Mouse (Mus musculus) common myeloid progenitor, adult 5-6 weeks (primary cell): Measurements from ENCODE around the gene Zfand3. TPM values are rescaled to one million over a fixed set of nuclear protein-coding genes. Genes with fewer than 3 reads are reported as not detected.

Source experiments
- ATAC-seq: replicated peaks from 2 replicates; pipeline ENCODE4 v1.8.0; 2016; ENCODE audit warnings: low read depth, mild to moderate bottlenecking, moderate TSS enrichment, inconsistent platforms; ENCODE audit not compliant: poor library complexity, severe bottlenecking
- total RNA-seq: library from RNA; stranded (forward); fragments of 200-1000, 187-1606 nt; gene quantifications from 2 replicates; pipeline ENCODE4 v1.2.3, GENCODE M21; 2017

The Zfand3 gene
- total RNA-seq, 1 experiment from 2014 or later, result 10.0 TPM

DNA sequence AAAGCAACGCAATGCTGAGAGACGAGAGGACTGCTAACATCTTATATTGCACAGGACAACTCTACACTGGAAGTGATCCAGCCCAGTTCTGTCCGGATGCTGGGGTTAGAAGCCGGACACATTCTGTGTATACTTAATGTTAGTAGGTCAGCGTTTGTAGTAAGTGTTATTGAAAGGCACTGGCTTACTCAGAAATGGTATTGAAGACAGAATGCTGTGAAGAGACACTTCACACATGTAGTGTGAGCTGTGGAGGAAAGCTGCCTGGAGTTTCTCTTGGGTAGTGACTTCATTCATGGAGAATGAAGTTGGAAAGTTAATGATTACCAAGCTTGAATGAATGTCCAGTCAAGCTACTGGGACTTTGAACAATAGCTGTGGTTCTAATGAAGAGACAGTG is 132.2 kb downstream of the Zfand3 start:
- no peak for ATAC-seq

DNA sequence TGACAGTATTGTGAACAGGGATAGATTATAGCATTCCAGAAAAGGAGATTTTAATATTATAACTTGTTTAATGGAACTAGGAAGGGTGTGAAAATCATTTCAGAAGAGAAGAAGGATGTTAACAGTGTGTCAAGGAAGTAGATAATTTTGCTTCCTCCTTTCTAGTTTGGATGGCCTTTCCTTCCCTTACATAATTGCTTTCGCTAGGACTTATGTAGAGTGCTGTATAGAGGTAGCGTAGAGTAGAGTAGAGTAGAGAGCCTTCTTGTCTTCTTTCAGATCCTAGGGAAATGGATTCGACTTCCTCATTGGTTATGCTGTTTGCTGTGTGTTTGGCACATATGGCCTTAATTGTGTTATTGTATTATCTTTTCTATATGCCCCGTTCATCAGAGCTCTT is 132.6 kb downstream of the Zfand3 start:
- ATAC-seq, result no peak

- no peak for ATAC-seq
These were observed 139.6 kb downstream of the Zfand3 start for GRCm38 (mm10) chr17:30144114-30144513.

- ATAC-seq, result no peak
These were observed 141.1 kb downstream of the Zfand3 start for GRCm38 (mm10) chr17:30145596-30146149.

GRCm38 (mm10) chr17:30146555-30146954 is 142.0 kb downstream of the Zfand3 start:
- ATAC-seq, result no peak

- no peak for ATAC-seq
These were observed 143.4 kb downstream of the Zfand3 start for GRCm38 (mm10) chr17:30147897-30148296.

DNA sequence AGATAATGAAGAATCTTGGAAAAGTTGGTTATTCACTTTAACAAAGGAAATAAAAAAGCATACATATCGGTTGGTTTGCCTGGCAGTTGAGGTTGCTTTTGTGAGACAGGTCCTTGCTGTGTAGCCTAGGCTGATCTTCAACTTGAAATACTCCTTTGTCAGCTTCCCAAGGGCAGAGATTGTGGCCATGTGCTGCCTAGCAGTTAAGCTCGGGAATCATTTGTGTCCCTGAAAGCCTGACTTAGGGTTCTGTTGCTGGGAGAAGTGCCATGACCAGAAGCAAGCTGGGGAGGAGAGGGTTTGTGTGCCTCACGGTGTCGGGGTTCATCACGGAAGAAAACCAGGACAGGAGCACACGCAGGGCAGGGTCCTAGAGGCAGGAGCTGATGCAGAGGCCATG is 143.8 kb downstream of the Zfand3 start:
- no peak for ATAC-seq

GRCm38 (mm10) chr17:30149911-30150310 is 145.4 kb downstream of the Zfand3 start:
- no peak for ATAC-seq

GRCm38 (mm10) chr17:30154144-30154543 is 149.6 kb downstream of the Zfand3 start:
- no peak for ATAC-seq

GRCm38 (mm10) chr17:30154861-30155260 is 150.3 kb downstream of the Zfand3 start:
- ATAC-seq, result no peak

- no peak for ATAC-seq
These were observed 150.9 kb downstream of the Zfand3 start for GRCm38 (mm10) chr17:30155411-30155925.

GRCm38 (mm10) chr17:30158419-30159108 is 154.0 kb downstream of the Zfand3 start:
- ATAC-seq, result no peak

- no peak for ATAC-seq
These were observed 154.8 kb downstream of the Zfand3 start for GRCm38 (mm10) chr17:30159341-30159740.

DNA sequence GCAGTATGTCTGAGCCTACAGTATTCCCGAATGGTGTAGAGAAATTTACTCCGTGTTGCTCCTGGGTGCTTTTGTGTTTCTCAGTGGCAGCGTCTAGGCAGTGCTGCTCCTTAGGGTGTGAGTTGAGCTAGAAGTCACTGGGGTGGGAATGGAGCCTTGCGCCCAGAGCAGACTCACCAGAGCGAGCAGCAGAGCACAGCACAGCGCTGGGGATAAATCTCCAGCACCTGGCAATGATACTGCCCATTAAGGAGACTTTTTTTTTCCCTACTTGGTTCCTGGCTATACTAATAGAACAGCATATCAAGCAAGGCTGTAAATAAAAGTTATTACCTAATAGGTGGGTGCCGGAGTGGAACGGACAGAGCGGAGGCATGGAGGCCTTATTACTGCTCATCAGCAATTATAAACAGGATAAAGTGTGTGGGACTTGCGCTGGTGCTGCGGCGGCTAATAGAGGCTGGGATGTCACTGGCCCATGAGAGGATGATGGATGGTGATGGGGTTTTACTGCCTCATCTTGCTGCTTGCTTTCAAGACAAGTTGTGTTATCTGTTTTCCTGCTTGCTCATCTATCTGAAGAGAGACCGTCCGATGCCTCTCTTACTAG is 156.4 kb downstream of the Zfand3 start:
- no peak for ATAC-seq

DNA sequence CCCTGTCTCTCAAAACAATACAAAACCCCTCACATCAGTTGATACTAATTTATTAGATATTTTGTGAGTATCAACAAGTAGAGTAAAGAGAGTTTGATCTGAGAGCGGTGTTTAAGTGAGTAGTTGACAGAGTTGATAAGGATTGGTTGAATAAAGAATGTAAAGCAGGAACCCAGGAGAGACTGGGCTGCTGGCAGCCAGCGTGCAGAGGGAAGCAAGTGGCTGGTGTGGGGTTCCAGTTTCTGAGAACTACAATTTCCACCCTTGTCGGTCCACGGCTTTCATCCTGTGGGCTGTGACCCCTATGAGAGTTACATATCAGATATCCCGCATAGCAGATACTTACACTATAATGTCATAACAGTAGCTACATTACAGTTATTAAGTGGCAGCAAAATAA is 158.4 kb downstream of the Zfand3 start:
- ATAC-seq, result peak; percentile 25; the same call in 1 of the 2 replicates

- ATAC-seq, result no peak
These were observed 159.3 kb downstream of the Zfand3 start for GRCm38 (mm10) chr17:30163793-30164192.

DNA sequence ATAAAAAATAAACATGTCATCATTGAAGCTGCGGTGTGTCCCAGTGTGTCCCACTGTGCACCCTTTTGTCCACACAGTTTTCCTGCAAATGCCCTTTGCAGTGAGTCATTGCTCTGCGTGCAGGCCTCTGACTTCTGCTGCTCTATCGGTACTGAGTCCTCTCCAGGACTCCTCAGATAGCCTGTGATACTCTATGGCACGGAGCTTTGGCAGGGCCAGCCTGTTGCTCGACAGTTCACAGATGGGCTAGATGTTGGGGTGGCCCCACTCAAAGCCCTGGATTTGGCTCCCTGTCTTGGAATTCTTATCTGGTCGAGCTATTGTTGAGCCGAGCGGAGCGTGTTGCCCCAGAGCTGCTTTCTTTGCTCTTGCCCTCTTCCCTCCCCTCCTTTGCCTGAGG is 160.3 kb downstream of the Zfand3 start:
- ATAC-seq, result no peak

- no peak for ATAC-seq
These were observed 172.9 kb downstream of the Zfand3 start for GRCm38 (mm10) chr17:30177435-30177834.

DNA sequence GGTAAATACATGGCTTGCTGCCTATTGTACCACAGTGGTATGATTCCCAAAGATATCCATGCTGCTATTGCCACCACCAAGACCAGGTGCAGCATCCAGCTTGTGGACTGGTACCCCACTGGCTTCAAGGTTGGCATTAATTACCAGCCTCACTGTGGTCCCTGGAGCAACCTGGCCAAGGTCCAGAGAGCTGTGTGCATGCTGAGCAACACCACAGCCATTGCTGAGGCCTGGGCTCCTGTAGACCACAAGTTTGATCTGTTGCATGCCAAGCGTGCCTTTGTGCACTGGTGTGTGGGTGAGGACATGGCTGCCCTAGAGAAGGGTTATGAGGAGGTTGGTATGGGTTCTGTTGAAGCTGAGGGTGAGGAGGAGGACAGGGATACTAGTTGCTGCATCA is 173.9 kb downstream of the Zfand3 start:
- no peak for ATAC-seq

GRCm38 (mm10) chr17:30180197-30180596 is 175.7 kb downstream of the Zfand3 start:
- ATAC-seq, result no peak

- ATAC-seq, result no peak
These were observed 177.0 kb downstream of the Zfand3 start for GRCm38 (mm10) chr17:30181554-30181953.
